Mouse (Mus musculus) CD4-positive, CD25-positive, alpha-beta regulatory T cell, adult 4 months (primary cell): ENCODE measurements at regions not wholly inside any gene's neighbourhood (a gene's known extent, or its start where the extent isn't known, plus 50 kb on each side); places are given as distances from the start of the nearest gene placed in this dataset.

Experiments used
- ATAC-seq: one replicate; pipeline ENCODE4 v1.8.0; 2017

GRCm38 (mm10) chr3:52859848-52860247 is 157.2 kb downstream of the Cog6 start:
- ATAC-seq = no peak

GRCm38 (mm10) chr3:52859266-52859825 is 157.7 kb downstream of the Cog6 start:
- no peak for ATAC-seq

GRCm38 (mm10) chr3:52858259-52858658 is 158.8 kb downstream of the Cog6 start:
- no peak for ATAC-seq

GRCm38 (mm10) chr3:52857076-52857475 is 160.0 kb downstream of the Cog6 start:
- ATAC-seq = peak; percentile 83

- ATAC-seq = no peak
Observed at GRCm38 (mm10) chr3:52854560-52854959, 162.5 kb downstream of the Cog6 start.

- ATAC-seq = no peak
Observed at GRCm38 (mm10) chr3:52853126-52853525, 163.9 kb downstream of the Cog6 start.

- ATAC-seq = no peak
Observed at GRCm38 (mm10) chr3:52845166-52845565, 171.9 kb downstream of the Cog6 start.

- peak; percentile 66 for ATAC-seq
Observed at GRCm38 (mm10) chr3:52843998-52844397, 173.0 kb downstream of the Cog6 start.

- no peak for ATAC-seq
Observed at GRCm38 (mm10) chr3:52842866-52843425, 174.1 kb downstream of the Cog6 start.

- ATAC-seq = peak; percentile 81
Observed at GRCm38 (mm10) chr3:52840160-52840953, 176.7 kb downstream of the Cog6 start.

- ATAC-seq = no peak
Observed at GRCm38 (mm10) chr3:52838020-52838419, 179.0 kb downstream of the Cog6 start.

- ATAC-seq = peak; percentile 27
Observed at GRCm38 (mm10) chr3:52837527-52837926, 179.5 kb downstream of the Cog6 start.

GRCm38 (mm10) chr3:52836780-52837179 is 180.3 kb downstream of the Cog6 start:
- no peak for ATAC-seq

- ATAC-seq = no peak
Observed at GRCm38 (mm10) chr3:52832421-52832820, 184.6 kb downstream of the Cog6 start.

GRCm38 (mm10) chr3:52831986-52832385 is 185.1 kb downstream of the Cog6 start:
- peak; percentile 85 for ATAC-seq

- ATAC-seq = peak; percentile 74
Observed at GRCm38 (mm10) chr3:52830101-52830500, 186.9 kb downstream of the Cog6 start.

GRCm38 (mm10) chr3:52829069-52829468 is 188.0 kb downstream of the Cog6 start:
- no peak for ATAC-seq

- ATAC-seq = no peak
Observed at GRCm38 (mm10) chr3:52828473-52828872, 188.6 kb downstream of the Cog6 start.

GRCm38 (mm10) chr3:52822848-52823247 is 194.2 kb downstream of the Cog6 start:
- ATAC-seq = no peak

- ATAC-seq = no peak
Observed at GRCm38 (mm10) chr3:52821450-52821849, 195.6 kb downstream of the Cog6 start.

- ATAC-seq = no peak
Observed at GRCm38 (mm10) chr3:52818401-52818800, 198.6 kb downstream of the Cog6 start.

- ATAC-seq = no peak
Observed at GRCm38 (mm10) chr3:52817416-52817815, 199.6 kb downstream of the Cog6 start.

GRCm38 (mm10) chr3:52815497-52815896 is 201.5 kb downstream of the Cog6 start:
- ATAC-seq = no peak

- ATAC-seq = no peak
Observed at GRCm38 (mm10) chr3:52802324-52802723, 214.7 kb downstream of the Cog6 start.
